Mouse (Mus musculus) left cerebral cortex, postnatal 10 days (tissue): ENCODE data around the gene Ccr1. TPM values are rescaled to one million over a fixed set of nuclear protein-coding genes. Genes with fewer than 3 reads are reported as not detected.
"Not testable (repeated sequence)": the region's sequence is repeated elsewhere in the genome, so short reads cannot be mapped to it uniquely, and the experiment has no call there.

Experiments used
- DNase-seq, 2 experiments: peaks; one replicate each; pipeline ENCODE4 v3.0.0; 2021 to 2022; ENCODE audit warnings: low spot score in 2 of 2, mixed read lengths in 1 of 2; ENCODE audit errors: extremely low spot score in 1 of 2
- intact Hi-C: fragments of 180-260 bp; cut with DNase I; formaldehyde crosslinking; loops from one replicate; pipeline ENCODE4 v1.15.1; 2025
- total RNA-seq, 2 experiments: library from RNA; stranded (reverse); gene quantifications; 2 replicates each; pipeline ENCODE4 v1.2.3; 2021

Gene Ccr1
- total RNA-seq, result 1 to 10 TPM; 1.2 to 1.9 TPM

- no peak for DNase-seq
- intact Hi-C loops, result no loop called here
Measured at GRCm38 (mm10) chr9:123968290-123968912, at the start of gene Ccr1. TSS of gene Ccr1 (minus strand) at chr9:123968692.

- no peak for DNase-seq
- intact Hi-C loops, result no loop called here
Measured at GRCm38 (mm10) chr9:124016048-124016447, 47.6 kb upstream of the Ccr1 start.

- intact Hi-C loops, result no loop called here
- no peak for DNase-seq
Measured at GRCm38 (mm10) chr9:124014985-124015652, 46.6 kb upstream of the Ccr1 start.

GRCm38 (mm10) chr9:124013270-124013669 is 44.8 kb upstream of the Ccr1 start:
- no peak for DNase-seq
- intact Hi-C loops, result no loop called here

GRCm38 (mm10) chr9:124012691-124013090 is 44.2 kb upstream of the Ccr1 start:
- intact Hi-C loops, result no loop called here
- DNase-seq, result no peak

- no peak for DNase-seq
- intact Hi-C loops, result no loop called here
Measured at GRCm38 (mm10) chr9:123999784-124000183, 31.3 kb upstream of the Ccr1 start.

GRCm38 (mm10) chr9:123997719-123998118 is 29.2 kb upstream of the Ccr1 start:
- intact Hi-C loops, result no loop called here
- DNase-seq, result no peak

GRCm38 (mm10) chr9:123991312-123991906 is 22.9 kb upstream of the Ccr1 start:
- DNase-seq, result no peak
- intact Hi-C loops, result loop anchor here (5.0 kb wide), 1 partner anchor 136 kb away; no protein-coding TSS in a partner anchor

- intact Hi-C loops, result loop anchor here (5.0 kb wide), 1 partner anchor 138 kb away; no protein-coding TSS in a partner anchor
- DNase-seq, result no peak
Measured at GRCm38 (mm10) chr9:123989671-123990070, 21.2 kb upstream of the Ccr1 start.

- intact Hi-C loops, result no loop called here
- peak; percentile 15 to 31 for DNase-seq
Measured at GRCm38 (mm10) chr9:123986217-123986616, 17.7 kb upstream of the Ccr1 start.

GRCm38 (mm10) chr9:123984943-123985342 is 16.5 kb upstream of the Ccr1 start:
- intact Hi-C loops, result no loop called here

GRCm38 (mm10) chr9:123982720-123983119 is 14.2 kb upstream of the Ccr1 start:
- intact Hi-C loops, result no loop called here

More at GRCm38 (mm10) chr9:123984943-123985342, 16.5 kb upstream of the Ccr1 start:
- DNase-seq, result no peak

GRCm38 (mm10) chr9:123981909-123982308 is 13.4 kb upstream of the Ccr1 start:
- no peak for DNase-seq
- intact Hi-C loops, result no loop called here

More at GRCm38 (mm10) chr9:123982720-123983119, 14.2 kb upstream of the Ccr1 start:
- DNase-seq, result no peak

- DNase-seq, intact Hi-C loops: not testable (repeated sequence)
Measured at GRCm38 (mm10) chr9:123980858-123981475, 12.5 kb upstream of the Ccr1 start.

GRCm38 (mm10) chr9:123978308-123978707 is 9.8 kb upstream of the Ccr1 start, which contains the start of gene Ccr1l1:
TSS of gene Ccr1l1 (minus strand) at chr9:123978408.
- no peak for DNase-seq

GRCm38 (mm10) chr9:123976876-123977663 is 8.6 kb upstream of the Ccr1 start:
- intact Hi-C loops, result no loop called here
- no peak for DNase-seq

More at GRCm38 (mm10) chr9:123978308-123978707, 9.8 kb upstream of the Ccr1 start, which contains the start of gene Ccr1l1:
- intact Hi-C loops, result no loop called here

GRCm38 (mm10) chr9:123975630-123976029 is 7.1 kb upstream of the Ccr1 start:
- no peak for DNase-seq
- intact Hi-C loops, result no loop called here

GRCm38 (mm10) chr9:123966858-123967495 is 1.5 kb downstream of the Ccr1 start:
- DNase-seq, result not testable (repeated sequence)

More at GRCm38 (mm10) chr9:123966858-123967495, 1.5 kb downstream of the Ccr1 start:
- intact Hi-C loops, result not testable (repeated sequence)
